Mouse (Mus musculus): ENCODE data around the gene Cbln3. TPM values are rescaled to one million over a fixed set of nuclear protein-coding genes. Genes with fewer than 3 reads are reported as not detected.

The Cbln3 gene
- polyA plus RNA-seq, 1 experiment from 2014 or later = 0.07 TPM

- peaks cover 7% of the 10 kb centered on the region for H3K36me3 ChIP-seq (replicated peaks; ENCODE audit: control insufficient read depth, insufficient read depth, low read depth, low read length)
- ATAC-seq (replicated peaks; ENCODE audit: insufficient number of reproducible peaks, low FRiP score, low TSS enrichment, low read depth) = no peak
- no peaks in the 10 kb centered on the region for H3K9me3 ChIP-seq (replicated peaks; ENCODE audit: control insufficient read depth, low read length)
- H3K4me1 ChIP-seq (ENCODE audit: control insufficient read depth, insufficient read depth, low read length) = no peaks in the 10 kb centered on the region
- no peak for DNase-seq (ENCODE audit: low spot score)
- no peak overlapping the region for H3K9ac ChIP-seq (replicated peaks; ENCODE audit: low read length)
- H3K4me2 ChIP-seq (ENCODE audit: low read depth, low read length) = no peak overlapping the region
- no peaks in the 10 kb centered on the region for H3K27me3 ChIP-seq (ENCODE audit: control insufficient read depth, insufficient read depth, low read length)
- WGBS = 64% methylated on average over 5 of the region's 5 CpGs
- no peak overlapping the region for H3K4me3 ChIP-seq (ENCODE audit: low read depth, low read length)
- H3K27ac ChIP-seq (replicated peaks; ENCODE audit: low read depth, low read length) = no peak overlapping the region
These were observed 49.2 kb downstream of the Cbln3 start for GRCm38 (mm10) chr14:55834808-55835533.

GRCm38 (mm10) chr14:55833126-55833525, 51.1 kb downstream of the Cbln3 start:
- no peak for DNase-seq (ENCODE audit: low spot score)
- Histone ChIP-seq H3K9me3 (replicated peaks; ENCODE audit: control insufficient read depth, low read length) (no peaks in the 10 kb centered on the region), H3K27me3 (ENCODE audit: control insufficient read depth, insufficient read depth, low read length) (no peaks in the 10 kb centered on the region), H3K9ac (replicated peaks; ENCODE audit: low read length) (no peak overlapping the region), H3K4me3 (ENCODE audit: low read depth, low read length) (no peak overlapping the region), H3K27ac (replicated peaks; ENCODE audit: low read depth, low read length) (no peak overlapping the region), H3K4me2 (ENCODE audit: low read depth, low read length) (no peak overlapping the region), H3K36me3 (replicated peaks; ENCODE audit: control insufficient read depth, insufficient read depth, low read depth, low read length) (peaks cover 10% of the 10 kb centered on the region), H3K4me1 (ENCODE audit: control insufficient read depth, insufficient read depth, low read length) (peaks cover 3% of the 10 kb centered on the region; the same call in 1 of the 2 replicates)
- no peak for ATAC-seq (replicated peaks; ENCODE audit: insufficient number of reproducible peaks, low FRiP score, low TSS enrichment, low read depth)
- WGBS = 86% methylated on average over 4 of the region's 4 CpGs

GRCm38 (mm10) chr14:55830331-55830730, 53.9 kb downstream of the Cbln3 start:
- ATAC-seq (replicated peaks; ENCODE audit: insufficient number of reproducible peaks, low FRiP score, low TSS enrichment, low read depth) (no peak), DNase-seq (ENCODE audit: low spot score) (no peak)
- no peak overlapping the region for H3K4me3 ChIP-seq (ENCODE audit: low read depth, low read length)
- no peak overlapping the region for H3K27ac ChIP-seq (replicated peaks; ENCODE audit: low read depth, low read length)
- H3K36me3 ChIP-seq (replicated peaks; ENCODE audit: control insufficient read depth, insufficient read depth, low read depth, low read length) = peaks cover 10% of the 10 kb centered on the region
- WGBS = 83% methylated on average over 4 of the region's 4 CpGs
- no peak overlapping the region for H3K4me2 ChIP-seq (ENCODE audit: low read depth, low read length)
- no peak overlapping the region for H3K9ac ChIP-seq (replicated peaks; ENCODE audit: low read length)
- H3K27me3 ChIP-seq (ENCODE audit: control insufficient read depth, insufficient read depth, low read length) = no peaks in the 10 kb centered on the region
- H3K9me3 ChIP-seq (replicated peaks; ENCODE audit: control insufficient read depth, low read length) = no peaks in the 10 kb centered on the region
- H3K4me1 ChIP-seq (ENCODE audit: control insufficient read depth, insufficient read depth, low read length) = peaks cover 6% of the 10 kb centered on the region; the same call in 1 of the 2 replicates

DNA sequence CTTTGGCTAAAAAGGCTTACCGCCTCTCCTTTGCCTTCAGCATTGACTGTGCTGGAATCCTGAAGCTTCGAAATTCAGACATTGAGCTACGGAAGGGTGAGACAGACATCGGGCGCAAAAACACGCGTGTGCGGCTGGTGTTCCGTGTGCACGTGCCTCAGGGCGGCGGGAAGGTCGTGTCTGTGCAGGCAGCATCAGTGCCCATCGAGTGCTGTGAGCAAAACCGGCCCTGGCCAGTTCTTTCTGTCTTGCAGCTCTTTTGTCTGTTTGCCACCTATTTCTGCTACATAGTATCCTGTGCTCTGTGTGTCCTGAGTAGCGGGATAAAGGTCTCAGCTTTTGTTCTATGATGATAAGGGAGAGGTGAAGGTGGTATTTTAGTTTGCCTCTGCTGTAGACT, 54.3 kb downstream of the Cbln3 start:
- DNase-seq (ENCODE audit: low spot score) (no peak), ATAC-seq (replicated peaks; ENCODE audit: insufficient number of reproducible peaks, low FRiP score, low TSS enrichment, low read depth) (no peak)
- H3K27me3 ChIP-seq (ENCODE audit: control insufficient read depth, insufficient read depth, low read length) = no peaks in the 10 kb centered on the region
- no peak overlapping the region for H3K27ac ChIP-seq (replicated peaks; ENCODE audit: low read depth, low read length)
- no peak overlapping the region for H3K4me2 ChIP-seq (ENCODE audit: low read depth, low read length)
- H3K4me3 ChIP-seq (ENCODE audit: low read depth, low read length) = no peak overlapping the region
- H3K9ac ChIP-seq (replicated peaks; ENCODE audit: low read length) = no peak overlapping the region
- 88% methylated on average over 16 of the region's 16 CpGs for WGBS
- peaks cover 6% of the 10 kb centered on the region; the same call in 1 of the 2 replicates for H3K4me1 ChIP-seq (ENCODE audit: control insufficient read depth, insufficient read depth, low read length)
- H3K36me3 ChIP-seq (replicated peaks; ENCODE audit: control insufficient read depth, insufficient read depth, low read depth, low read length) = peaks cover 10% of the 10 kb centered on the region
- no peaks in the 10 kb centered on the region for H3K9me3 ChIP-seq (replicated peaks; ENCODE audit: control insufficient read depth, low read length)

Other genes with a start within 250 kb of the Cbln3 start
- 85.0 and 86.9 TPM in 2 replicates for gene Ipo4, start 248.4 kb downstream of the Cbln3 start, polyA plus RNA-seq (2014; fragmentation: Nextera tagmentation; extraction: Ambion mirVana)
- gene Gm49378, start 246.5 kb downstream of the Cbln3 start, polyA plus RNA-seq (2014; fragmentation: Nextera tagmentation; extraction: Ambion mirVana) = 2.6 and 3.5 TPM in 2 replicates
- gene Tm9sf1, start 240.6 kb downstream of the Cbln3 start, polyA plus RNA-seq (2014; fragmentation: Nextera tagmentation; extraction: Ambion mirVana) = 68.4 and 70.2 TPM in 2 replicates
- 0.38 and 0.84 TPM in 2 replicates for gene Tssk4, start 234.2 kb downstream of the Cbln3 start, polyA plus RNA-seq (2014; fragmentation: Nextera tagmentation; extraction: Ambion mirVana)
- gene Mdp1, start 223.9 kb downstream of the Cbln3 start, polyA plus RNA-seq (2014; fragmentation: Nextera tagmentation; extraction: Ambion mirVana) = 62.5 and 63.6 TPM in 2 replicates
- gene Gmpr2, start 212.5 kb downstream of the Cbln3 start, polyA plus RNA-seq (2014; fragmentation: Nextera tagmentation; extraction: Ambion mirVana) = 60.7 and 67.7 TPM in 2 replicates
- gene Nedd8, start 212.3 kb downstream of the Cbln3 start, polyA plus RNA-seq (2014; fragmentation: Nextera tagmentation; extraction: Ambion mirVana) = 622 and 636 TPM in 2 replicates
- 61.3 and 67.7 TPM in 2 replicates for gene Tinf2, start 202.6 kb downstream of the Cbln3 start, polyA plus RNA-seq (2014; fragmentation: Nextera tagmentation; extraction: Ambion mirVana)
- 1.1 and 1.5 TPM in 2 replicates for gene Tgm1, start 170.5 kb downstream of the Cbln3 start, polyA plus RNA-seq (2014; fragmentation: Nextera tagmentation; extraction: Ambion mirVana)
- 19.9 and 21.5 TPM in 2 replicates for gene Rabggta, start 162.1 kb downstream of the Cbln3 start, polyA plus RNA-seq (2014; fragmentation: Nextera tagmentation; extraction: Ambion mirVana)
- 75.9 and 84.8 TPM in 2 replicates for gene Dhrs1, start 138.7 kb downstream of the Cbln3 start, polyA plus RNA-seq (2014; fragmentation: Nextera tagmentation; extraction: Ambion mirVana)
- gene Nop9, start 138.7 kb downstream of the Cbln3 start, polyA plus RNA-seq (2014; fragmentation: Nextera tagmentation; extraction: Ambion mirVana) = 53.8 and 59.4 TPM in 2 replicates
- gene Cideb, start 125.9 kb downstream of the Cbln3 start, polyA plus RNA-seq (2014; fragmentation: Nextera tagmentation; extraction: Ambion mirVana) = 0.18 and 0.35 TPM in 2 replicates
- 0.31 and 0.34 TPM in 2 replicates for gene Ltb4r2, start 123.0 kb downstream of the Cbln3 start, polyA plus RNA-seq (2014; fragmentation: Nextera tagmentation; extraction: Ambion mirVana)
- gene Ltb4r1, start 118.4 kb downstream of the Cbln3 start, polyA plus RNA-seq (2014; fragmentation: Nextera tagmentation; extraction: Ambion mirVana) = not detected in 2 replicates
- 10.6 and 13.0 TPM in 2 replicates for gene Adcy4, start 100.3 kb downstream of the Cbln3 start, polyA plus RNA-seq (2014; fragmentation: Nextera tagmentation; extraction: Ambion mirVana)
- 33.7 and 38.8 TPM in 2 replicates for gene Ripk3, start 95.5 kb downstream of the Cbln3 start, polyA plus RNA-seq (2014; fragmentation: Nextera tagmentation; extraction: Ambion mirVana)
- gene Nfatc4, start 61.2 kb downstream of the Cbln3 start, polyA plus RNA-seq (2014; fragmentation: Nextera tagmentation; extraction: Ambion mirVana) = 53.7 and 61.6 TPM in 2 replicates
- 13.6 and 19.4 TPM in 2 replicates for gene Nynrin, start 30.4 kb downstream of the Cbln3 start, polyA plus RNA-seq (2014; fragmentation: Nextera tagmentation; extraction: Ambion mirVana)
- 10.4 and 11.9 TPM in 2 replicates for gene Khnyn, start 555 bp upstream of the Cbln3 start, polyA plus RNA-seq (2014; fragmentation: Nextera tagmentation; extraction: Ambion mirVana)
- gene Sdr39u1, start 15.9 kb upstream of the Cbln3 start, polyA plus RNA-seq (2014; fragmentation: Nextera tagmentation; extraction: Ambion mirVana) = 55.7 and 59.4 TPM in 2 replicates
- not detected in 2 replicates for gene Cma1, start 60.3 kb upstream of the Cbln3 start, polyA plus RNA-seq (2014; fragmentation: Nextera tagmentation; extraction: Ambion mirVana)
- gene Cma2, start 66.6 kb upstream of the Cbln3 start, polyA plus RNA-seq (2014; fragmentation: Nextera tagmentation; extraction: Ambion mirVana) = not detected in 2 replicates
- gene Mcpt1, start 133.6 kb upstream of the Cbln3 start, polyA plus RNA-seq (2014; fragmentation: Nextera tagmentation; extraction: Ambion mirVana) = not detected in 2 replicates
- gene Mcpt9, start 146.1 kb upstream of the Cbln3 start, polyA plus RNA-seq (2014; fragmentation: Nextera tagmentation; extraction: Ambion mirVana) = not detected in 2 replicates
- not detected in 2 replicates for gene Mcpt2, start 157.6 kb upstream of the Cbln3 start, polyA plus RNA-seq (2014; fragmentation: Nextera tagmentation; extraction: Ambion mirVana)
- not detected in 2 replicates for gene Mcpt4, start 177.9 kb upstream of the Cbln3 start, polyA plus RNA-seq (2014; fragmentation: Nextera tagmentation; extraction: Ambion mirVana)
- not detected in 2 replicates for gene Mcpt8, start 200.9 kb upstream of the Cbln3 start, polyA plus RNA-seq (2014; fragmentation: Nextera tagmentation; extraction: Ambion mirVana)
- gene Ctsg, start 218.2 kb upstream of the Cbln3 start, polyA plus RNA-seq (2014; fragmentation: Nextera tagmentation; extraction: Ambion mirVana) = not detected in 2 replicates
- gene Gzme, start 236.2 kb upstream of the Cbln3 start, polyA plus RNA-seq (2014; fragmentation: Nextera tagmentation; extraction: Ambion mirVana) = not detected in 2 replicates
- not detected in 2 replicates for gene Gzmd, start 248.2 kb upstream of the Cbln3 start, polyA plus RNA-seq (2014; fragmentation: Nextera tagmentation; extraction: Ambion mirVana)